Mouse (Mus musculus): ENCODE data around the gene Pclo. TPM values are rescaled to one million over a fixed set of nuclear protein-coding genes. Genes with fewer than 3 reads are reported as not detected.

Gene Pclo
- polyA plus RNA-seq, 1 experiment = 0.08 TPM

GRCm38 (mm10) chr5:14728676-14729253, 214.0 kb downstream of the Pclo start:
- no peak overlapping the region for H3K4me3 ChIP-seq (ENCODE audit: low read depth, low read length)
- H3K36me3 ChIP-seq (ENCODE audit: control insufficient read depth, insufficient read depth, low read length) = no peaks in the 10 kb centered on the region
- H3K4me1 ChIP-seq (ENCODE audit: control insufficient read depth, insufficient read depth, insufficient read length, low read length) = no peaks in the 10 kb centered on the region
- no peak overlapping the region for H3K27ac ChIP-seq (ENCODE audit: insufficient read depth, low read depth, low read length)
- no peaks in the 10 kb centered on the region for H3K27me3 ChIP-seq (ENCODE audit: control insufficient read depth, insufficient read depth, low read length)
- TF ChIP-seq POLR2A (IDR thresholded peaks at IDR 0.05; ENCODE audit: low read depth, low read length) = no peak
- TF ChIP-seq CTCF (IDR thresholded peaks at IDR 0.05; ENCODE audit: extremely low read depth, insufficient read length, insufficient replicate concordance, low read depth, low read length) = no peak
- 39% methylated on average over 3 of the region's 3 CpGs for WGBS

DNA sequence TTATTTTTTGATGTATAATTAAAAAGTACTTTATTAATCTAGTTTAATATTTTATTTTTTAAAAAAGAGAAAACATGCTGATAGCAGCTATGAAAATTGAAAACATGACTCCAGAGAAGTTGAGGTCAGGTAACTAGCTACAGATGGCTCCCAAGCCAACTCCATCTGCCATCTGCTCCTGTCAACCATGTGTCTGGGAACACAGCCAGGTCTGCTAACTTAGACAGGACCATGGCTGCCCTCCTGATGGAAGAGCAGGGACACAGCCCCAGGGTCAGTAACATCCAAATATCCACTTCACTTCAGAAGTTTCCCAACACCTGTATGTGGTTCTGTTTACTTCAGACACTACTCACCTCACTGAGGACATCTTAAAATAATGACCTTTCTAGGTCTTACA, 236.2 kb downstream of the Pclo start:
- no peaks in the 10 kb centered on the region for H3K4me1 ChIP-seq (ENCODE audit: control insufficient read depth, insufficient read depth, insufficient read length, low read length)
- no peaks in the 10 kb centered on the region for H3K27me3 ChIP-seq (ENCODE audit: control insufficient read depth, insufficient read depth, low read length)
- H3K36me3 ChIP-seq (ENCODE audit: control insufficient read depth, insufficient read depth, low read length) = no peaks in the 10 kb centered on the region
- no peak overlapping the region for H3K27ac ChIP-seq (ENCODE audit: insufficient read depth, low read depth, low read length)
- H3K4me3 ChIP-seq (ENCODE audit: low read depth, low read length) = no peak overlapping the region
- no peak for TF ChIP-seq POLR2A (IDR thresholded peaks at IDR 0.05; ENCODE audit: low read depth, low read length)
- no peak for TF ChIP-seq CTCF (IDR thresholded peaks at IDR 0.05; ENCODE audit: extremely low read depth, insufficient read length, insufficient replicate concordance, low read depth, low read length)

- TF ChIP-seq POLR2A (IDR thresholded peaks at IDR 0.05; ENCODE audit: low read depth, low read length) (no peak), CTCF (IDR thresholded peaks at IDR 0.05; ENCODE audit: extremely low read depth, insufficient read length, insufficient replicate concordance, low read depth, low read length) (no peak)
- no peak overlapping the region for H3K4me3 ChIP-seq (ENCODE audit: low read depth, low read length)
- H3K36me3 ChIP-seq (ENCODE audit: control insufficient read depth, insufficient read depth, low read length) = no peaks in the 10 kb centered on the region
- H3K27ac ChIP-seq (ENCODE audit: insufficient read depth, low read depth, low read length) = no peak overlapping the region
- H3K27me3 ChIP-seq (ENCODE audit: control insufficient read depth, insufficient read depth, low read length) = no peaks in the 10 kb centered on the region
- H3K4me1 ChIP-seq (ENCODE audit: control insufficient read depth, insufficient read depth, insufficient read length, low read length) = no peaks in the 10 kb centered on the region
- 85% methylated on average over 11 of the region's 11 CpGs for WGBS
These were observed 252.0 kb downstream of the Pclo start for GRCm38 (mm10) chr5:14766686-14767085.

- Histone ChIP-seq H3K27me3 (ENCODE audit: control insufficient read depth, insufficient read depth, low read length) (no peaks in the 10 kb centered on the region), H3K36me3 (ENCODE audit: control insufficient read depth, insufficient read depth, low read length) (no peaks in the 10 kb centered on the region), H3K4me1 (ENCODE audit: control insufficient read depth, insufficient read depth, insufficient read length, low read length) (no peaks in the 10 kb centered on the region), H3K4me3 (ENCODE audit: low read depth, low read length) (no peak overlapping the region), H3K27ac (ENCODE audit: insufficient read depth, low read depth, low read length) (no peak overlapping the region)
- TF ChIP-seq POLR2A (IDR thresholded peaks at IDR 0.05; ENCODE audit: low read depth, low read length) (no peak), CTCF (IDR thresholded peaks at IDR 0.05; ENCODE audit: extremely low read depth, insufficient read length, insufficient replicate concordance, low read depth, low read length) (no peak)
- WGBS = 42% methylated on average over 1 of the region's 1 CpGs
These were observed 267.8 kb downstream of the Pclo start for GRCm38 (mm10) chr5:14782362-14783082.

- H3K27me3 ChIP-seq (ENCODE audit: control insufficient read depth, insufficient read depth, low read length) = no peaks in the 10 kb centered on the region
- H3K27ac ChIP-seq (ENCODE audit: insufficient read depth, low read depth, low read length) = no peak overlapping the region
- no peaks in the 10 kb centered on the region for H3K36me3 ChIP-seq (ENCODE audit: control insufficient read depth, insufficient read depth, low read length)
- 88% methylated on average over 9 of the region's 9 CpGs for WGBS
- no peaks in the 10 kb centered on the region for H3K4me1 ChIP-seq (ENCODE audit: control insufficient read depth, insufficient read depth, insufficient read length, low read length)
- no peak overlapping the region for H3K4me3 ChIP-seq (ENCODE audit: low read depth, low read length)
- no peak for TF ChIP-seq POLR2A (IDR thresholded peaks at IDR 0.05; ENCODE audit: low read depth, low read length)
- TF ChIP-seq CTCF (IDR thresholded peaks at IDR 0.05; ENCODE audit: extremely low read depth, insufficient read length, insufficient replicate concordance, low read depth, low read length) = no peak
These were observed 279.2 kb downstream of the Pclo start for GRCm38 (mm10) chr5:14793891-14794290.

- Histone ChIP-seq H3K27ac (ENCODE audit: insufficient read depth, low read depth, low read length) (no peak overlapping the region), H3K36me3 (ENCODE audit: control insufficient read depth, insufficient read depth, low read length) (no peaks in the 10 kb centered on the region), H3K4me3 (ENCODE audit: low read depth, low read length) (no peak overlapping the region), H3K27me3 (ENCODE audit: control insufficient read depth, insufficient read depth, low read length) (no peaks in the 10 kb centered on the region), H3K4me1 (ENCODE audit: control insufficient read depth, insufficient read depth, insufficient read length, low read length) (no peaks in the 10 kb centered on the region)
- TF ChIP-seq CTCF (IDR thresholded peaks at IDR 0.05; ENCODE audit: extremely low read depth, insufficient read length, insufficient replicate concordance, low read depth, low read length) = no peak
- 5% methylated on average over 6 of the region's 6 CpGs for WGBS
These were observed 292.4 kb downstream of the Pclo start for GRCm38 (mm10) chr5:14807136-14807535.

DNA sequence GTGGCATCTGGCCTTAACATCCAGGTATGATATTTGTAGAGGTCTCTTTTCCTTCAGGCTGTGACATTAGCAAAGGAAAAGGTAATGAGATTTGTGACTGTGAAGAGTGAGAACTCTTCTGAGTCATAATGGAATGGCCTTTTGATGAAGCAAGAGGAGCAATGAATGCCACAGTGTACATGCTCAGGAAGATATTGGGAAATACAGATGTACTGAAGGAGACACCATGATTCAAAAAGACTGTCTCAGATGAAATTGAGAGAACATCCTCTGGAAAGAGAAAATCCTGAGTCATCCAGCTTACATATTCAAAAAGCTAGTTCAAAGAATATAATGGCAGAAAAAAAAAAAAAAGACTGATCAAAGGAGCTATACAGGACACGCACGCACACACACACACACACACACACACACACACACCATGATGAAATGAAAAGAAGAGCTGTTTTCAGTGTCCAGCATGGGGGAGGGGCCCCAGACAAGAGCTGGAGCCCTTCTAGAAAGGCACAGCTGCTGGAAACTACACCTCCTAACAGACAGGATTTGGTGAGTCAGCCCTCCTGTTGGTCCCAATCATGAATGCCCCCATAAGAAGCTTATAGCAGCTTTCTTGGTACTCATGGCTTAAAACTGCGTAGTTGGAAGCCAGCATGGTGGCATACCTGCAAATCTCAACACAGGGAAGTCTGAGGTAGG, 318.6 kb downstream of the Pclo start:
- H3K4me3 ChIP-seq (ENCODE audit: low read depth, low read length) = no peak overlapping the region
- H3K27me3 ChIP-seq (ENCODE audit: control insufficient read depth, insufficient read depth, low read length) = no peaks in the 10 kb centered on the region
- no peaks in the 10 kb centered on the region for H3K4me1 ChIP-seq (ENCODE audit: control insufficient read depth, insufficient read depth, insufficient read length, low read length)
- H3K36me3 ChIP-seq (ENCODE audit: control insufficient read depth, insufficient read depth, low read length) = no peaks in the 10 kb centered on the region
- TF ChIP-seq CTCF (IDR thresholded peaks at IDR 0.05; ENCODE audit: extremely low read depth, insufficient read length, insufficient replicate concordance, low read depth, low read length) (no peak), POLR2A (IDR thresholded peaks at IDR 0.05; ENCODE audit: low read depth, low read length) (no peak)
- 69% methylated on average over 3 of the region's 3 CpGs for WGBS
- no peak overlapping the region for H3K27ac ChIP-seq (ENCODE audit: insufficient read depth, low read depth, low read length)

Measured in small intestine, adult 2 months (tissue).